Mouse (Mus musculus) intestine, embryonic 15.5 days (tissue): ENCODE results near the gene Wdr76. TPM values are rescaled to one million over a fixed set of nuclear protein-coding genes. Genes with fewer than 3 reads are reported as not detected.
"Not testable (repeated sequence)": the region's sequence is repeated elsewhere in the genome, so short reads cannot be mapped to it uniquely, and the experiment has no call there.

ENCODE experiments used
- ATAC-seq: fragments of 200-750 bp; cut with Nextera tagmentation; 2 replicates; pipeline ENCODE4 v1.8.0; 2017; ENCODE audit warnings: moderate TSS enrichment, moderate library complexity
- H3K27ac ChIP-seq: fragments of 300-500 bp; sonication (generic); 2 replicates; pipeline ENCODE4 v1.5.1; 2015; ENCODE audit warnings: mild to moderate bottlenecking, inconsistent platforms
- H3K27me3 ChIP-seq: fragments of 300-500 bp; sonication (generic); replicated peaks from 2 replicates; pipeline ENCODE4 v1.6.1; 2015; ENCODE audit warnings: inconsistent platforms
- H3K36me3 ChIP-seq: fragments of 300-500 bp; sonication (generic); 2 replicates; pipeline ENCODE4 v1.6.1; 2015; ENCODE audit warnings: inconsistent platforms
- H3K4me1 ChIP-seq: fragments of 300-500 bp; sonication (generic); replicated peaks from 2 replicates; pipeline ENCODE4 v1.6.1; 2015; ENCODE audit warnings: inconsistent platforms
- H3K4me2 ChIP-seq: fragments of 300-500 bp; sonication (generic); replicated peaks from 2 replicates; pipeline ENCODE4 v1.6.1; 2015; ENCODE audit warnings: mild to moderate bottlenecking, inconsistent platforms
- H3K4me3 ChIP-seq: fragments of 300-500 bp; sonication (generic); replicated peaks from 2 replicates; pipeline ENCODE4 v1.5.1; 2015; ENCODE audit warnings: inconsistent platforms
- H3K9ac ChIP-seq: fragments of 300-500 bp; sonication (generic); 2 replicates; pipeline ENCODE4 v1.6.1; 2015; ENCODE audit warnings: inconsistent platforms
- H3K9me3 ChIP-seq: fragments of 300-500 bp; sonication (generic); 2 replicates; pipeline ENCODE4 v1.6.1; 2016; ENCODE audit warnings: inconsistent platforms
- WGBS: fragments of 180-500 bp; shearing (Covaris S2); methylation state at CpG from one replicate; pipeline ENCODE4 v1.1.7; 2015; 5-methylcytosine and 5-hydroxymethylcytosine counted together
- polyA plus RNA-seq: library from polyadenylated mRNA; unstranded; fragments of >200 nt; fragmentation: Nextera tagmentation; extraction: Ambion mirVana; gene quantifications from 2 replicates; pipeline ENCODE4 v1.2.1, GENCODE M21; 2015

The Wdr76 gene
- polyA plus RNA-seq: 6.3 and 8.6 TPM in 2 replicates

DNA sequence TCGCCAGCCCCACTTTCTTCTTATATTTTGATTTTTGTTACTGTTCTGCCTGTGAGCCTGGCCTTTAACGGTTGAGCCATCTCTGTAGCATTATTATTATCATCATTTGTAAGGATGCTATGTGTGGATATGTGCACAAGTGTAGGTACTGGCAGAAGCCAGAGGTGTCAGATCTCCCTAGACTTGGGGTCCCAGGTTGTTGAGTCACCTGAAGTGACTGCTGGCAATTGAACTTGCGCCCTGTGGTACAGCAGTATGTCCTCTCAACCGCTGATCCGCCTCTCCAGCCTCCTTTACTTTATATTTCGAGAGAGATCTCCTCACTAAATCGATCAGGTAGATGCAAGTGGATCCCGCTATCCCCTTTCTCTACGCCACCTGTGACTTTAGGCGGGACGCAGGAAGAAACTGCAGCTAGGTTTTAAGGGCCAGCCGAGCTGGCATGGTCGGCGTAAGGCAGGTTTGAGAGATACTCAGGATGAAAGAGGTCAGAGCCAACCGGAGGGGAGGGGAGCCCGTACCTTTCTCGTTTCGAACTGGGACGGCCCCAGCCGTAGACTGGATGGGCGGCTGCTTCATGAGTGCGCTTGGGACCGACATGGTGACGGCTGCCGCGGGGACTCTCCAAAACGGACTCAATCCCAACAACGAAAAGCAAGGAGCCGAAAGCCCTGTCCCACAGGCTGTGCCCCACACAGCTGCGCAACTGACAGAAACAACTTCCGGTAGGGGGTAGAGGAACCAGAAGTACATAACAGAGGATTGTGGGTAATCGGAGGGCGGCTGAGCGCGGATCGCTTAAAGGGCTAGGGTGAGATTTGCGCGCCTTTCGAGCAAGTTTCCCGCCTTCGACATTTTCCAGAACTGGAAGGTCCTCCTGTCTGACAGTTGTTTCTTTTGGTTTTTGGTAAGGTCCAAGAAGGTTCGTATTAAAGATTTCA is at the start of gene Wdr76, which contains the start of gene Mfap1a:
TSS of gene Wdr76 (plus strand) at position 782 of the 941 bp plus-strand sequence.
TSS of gene Mfap1a (minus strand) at position 724 of the 941 bp plus-strand sequence.
- Histone ChIP-seq H3K9ac (peak within 1 kb of the TSS; percentile 60), H3K4me2 (peak within 1 kb of the TSS; percentile 64), H3K4me3 (peak within 1 kb of the TSS; percentile 64), H3K27ac (peak within 1 kb of the TSS; percentile 77)
- WGBS: 4% methylated on average over 41 of the region's 42 CpGs
- H3K9me3 ChIP-seq, H3K4me1 ChIP-seq, H3K27me3 ChIP-seq, H3K36me3 ChIP-seq: not testable (repeated sequence)
- ATAC-seq: peak; percentile 96

GRCm38 (mm10) chr2:121460071-121460470 is 46.5 kb upstream of the Wdr76 start:
- no peaks in the 10 kb centered on the region for H3K27me3 ChIP-seq
- no peak overlapping the region for H3K4me2 ChIP-seq
- WGBS: 55% methylated on average over 2 of the region's 2 CpGs
- H3K9me3 ChIP-seq: no peaks in the 10 kb centered on the region
- H3K9ac ChIP-seq: no peak overlapping the region
- 0 out of 2 replicates have a peak, but pooled peaks cover 7% of the 10 kb centered on the region for H3K4me1 ChIP-seq
- no peak overlapping the region for H3K27ac ChIP-seq
- no peaks in the 10 kb centered on the region for H3K36me3 ChIP-seq
- no peak overlapping the region for H3K4me3 ChIP-seq
- no peak for ATAC-seq

DNA sequence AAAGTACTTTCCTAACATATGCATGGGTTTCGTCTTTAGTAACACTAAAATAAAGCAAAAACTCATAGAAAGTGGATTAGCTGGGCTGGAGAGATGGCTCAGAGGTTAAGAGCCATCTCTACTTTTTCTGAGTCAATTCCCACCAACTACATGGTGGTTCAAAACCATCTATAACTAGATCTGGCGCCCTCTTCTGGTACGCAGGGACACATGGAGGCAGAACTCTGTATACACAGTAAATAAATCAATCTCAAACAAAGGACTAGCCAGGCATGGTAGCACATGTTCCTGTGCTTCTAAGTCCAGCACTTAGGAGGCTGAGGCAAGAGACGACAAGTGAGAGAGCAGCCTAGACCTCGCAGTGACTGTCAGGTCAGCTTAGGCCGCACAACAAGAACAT is 37.5 kb upstream of the Wdr76 start:
- H3K9me3 ChIP-seq, H3K4me3 ChIP-seq, H3K9ac ChIP-seq, H3K36me3 ChIP-seq, ATAC-seq, H3K4me2 ChIP-seq, H3K27ac ChIP-seq, H3K27me3 ChIP-seq, H3K4me1 ChIP-seq: not testable (repeated sequence)
- WGBS: 70% methylated on average over 2 of the region's 6 CpGs

DNA sequence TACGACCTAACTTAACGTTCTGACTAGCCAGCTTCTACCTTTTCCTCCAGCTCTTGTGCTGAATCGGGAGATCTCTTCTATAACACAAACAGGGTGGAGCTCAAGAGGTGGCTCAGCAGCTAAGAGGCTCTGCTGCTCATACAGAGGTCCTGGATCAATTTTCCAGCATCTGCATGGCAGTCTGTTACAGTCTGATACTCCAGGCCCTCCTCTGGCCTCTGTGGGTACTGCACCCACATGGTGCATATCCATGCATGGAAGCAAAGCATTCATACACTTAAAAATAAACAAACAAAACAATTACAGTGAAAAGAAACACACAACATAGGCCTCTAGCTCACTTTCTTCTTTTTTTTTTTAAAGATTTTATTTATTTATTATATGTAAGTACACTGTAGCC is 33.7 kb upstream of the Wdr76 start:
- not testable (repeated sequence) for ATAC-seq, H3K9ac ChIP-seq, H3K4me1 ChIP-seq, H3K9me3 ChIP-seq, H3K36me3 ChIP-seq, H3K27ac ChIP-seq, H3K4me3 ChIP-seq, H3K27me3 ChIP-seq
- WGBS: 100% methylated on average over 3 of the region's 3 CpGs
- peak overlapping the region; percentile 75 for H3K4me2 ChIP-seq

DNA sequence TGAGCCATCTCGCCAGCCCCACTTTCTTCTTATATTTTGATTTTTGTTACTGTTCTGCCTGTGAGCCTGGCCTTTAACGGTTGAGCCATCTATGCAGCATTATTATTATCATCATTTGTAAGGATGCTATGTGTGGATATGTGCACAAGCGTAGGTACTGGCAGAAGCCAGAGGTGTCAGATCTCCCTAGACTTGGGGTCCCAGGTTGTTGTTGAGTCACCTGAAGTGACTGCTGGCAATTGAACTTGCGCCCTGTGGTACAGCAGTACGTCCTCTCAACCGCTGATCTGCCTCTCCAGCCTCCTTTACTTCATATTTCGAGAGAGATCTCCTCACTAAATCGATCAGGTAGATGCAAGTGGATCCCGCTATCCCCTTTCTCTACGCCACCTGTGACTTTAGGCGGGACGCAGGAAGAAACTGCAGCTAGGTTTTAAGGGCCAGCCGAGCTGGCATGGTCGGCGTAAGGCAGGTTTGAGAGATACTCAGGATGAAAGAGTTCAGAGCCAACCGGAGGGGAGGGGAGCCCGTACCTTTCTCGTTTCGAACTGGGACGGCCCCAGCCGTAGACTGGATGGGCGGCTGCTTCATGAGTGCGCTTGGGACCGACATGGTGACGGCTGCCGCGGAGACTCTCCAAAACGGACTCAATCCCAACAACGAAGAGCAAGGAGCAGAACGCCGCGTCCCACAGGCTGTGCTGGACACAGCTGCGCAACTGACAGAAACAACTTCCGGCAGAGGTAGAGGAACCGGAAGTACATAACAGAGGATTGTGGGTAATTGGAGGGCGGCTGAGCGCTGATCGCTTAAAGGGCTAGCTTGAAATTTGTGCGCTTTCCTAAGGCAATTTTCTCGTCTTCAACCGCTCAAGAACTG is 33.0 kb upstream of the Wdr76 start, which contains the start of gene Mfap1b:
TSS of gene Mfap1b (minus strand) at position 767 of the 879 bp plus-strand sequence.
- not testable (repeated sequence) for H3K36me3 ChIP-seq, H3K27ac ChIP-seq, H3K4me1 ChIP-seq, H3K9me3 ChIP-seq, H3K27me3 ChIP-seq
- peak within 1 kb of the TSS; percentile 63 for H3K9ac ChIP-seq
- 5% methylated on average over 41 of the region's 41 CpGs for WGBS
- peak within 1 kb of the TSS; percentile 75 for H3K4me2 ChIP-seq
- ATAC-seq: peak; percentile 97
- peak within 1 kb of the TSS; percentile 58 for H3K4me3 ChIP-seq

DNA sequence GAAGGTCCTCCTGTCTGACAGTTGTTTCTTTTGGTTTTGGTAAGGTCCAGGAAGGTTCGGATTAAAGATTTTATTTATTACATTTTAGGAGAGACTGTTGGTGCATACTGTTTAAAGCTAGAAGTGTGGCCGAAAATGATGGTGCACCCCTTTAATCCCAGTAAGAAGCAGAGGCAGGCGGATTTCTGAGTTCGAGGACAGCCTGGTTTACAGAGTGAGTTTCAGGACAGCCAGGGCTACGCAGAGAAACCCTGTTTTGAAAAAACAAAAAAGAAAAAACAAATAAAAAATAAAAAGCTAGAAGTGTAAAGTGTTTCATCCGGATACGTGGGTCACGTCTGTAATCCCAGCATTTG is 32.4 kb upstream of the Wdr76 start:
- 32% methylated on average over 8 of the region's 8 CpGs for WGBS
- H3K9me3 ChIP-seq: no peaks in the 10 kb centered on the region
- peak overlapping the region; percentile 58 for H3K4me3 ChIP-seq
- H3K27me3 ChIP-seq: no peaks in the 10 kb centered on the region
- ATAC-seq: peak; percentile 60
- H3K36me3 ChIP-seq: no peaks in the 10 kb centered on the region
- H3K9ac ChIP-seq: peak overlapping the region; percentile 63; the same call in 1 of the 2 replicates
- H3K27ac ChIP-seq: no peak overlapping the region
- no peaks in the 10 kb centered on the region for H3K4me1 ChIP-seq
- peak overlapping the region; percentile 50 for H3K4me2 ChIP-seq

GRCm38 (mm10) chr2:121475306-121475705 is 31.2 kb upstream of the Wdr76 start:
- WGBS: 94% methylated on average over 2 of the region's 2 CpGs
- not testable (repeated sequence) for H3K36me3 ChIP-seq, H3K9ac ChIP-seq, H3K27ac ChIP-seq, H3K4me3 ChIP-seq, H3K9me3 ChIP-seq, H3K4me2 ChIP-seq, H3K4me1 ChIP-seq, H3K27me3 ChIP-seq, ATAC-seq

DNA sequence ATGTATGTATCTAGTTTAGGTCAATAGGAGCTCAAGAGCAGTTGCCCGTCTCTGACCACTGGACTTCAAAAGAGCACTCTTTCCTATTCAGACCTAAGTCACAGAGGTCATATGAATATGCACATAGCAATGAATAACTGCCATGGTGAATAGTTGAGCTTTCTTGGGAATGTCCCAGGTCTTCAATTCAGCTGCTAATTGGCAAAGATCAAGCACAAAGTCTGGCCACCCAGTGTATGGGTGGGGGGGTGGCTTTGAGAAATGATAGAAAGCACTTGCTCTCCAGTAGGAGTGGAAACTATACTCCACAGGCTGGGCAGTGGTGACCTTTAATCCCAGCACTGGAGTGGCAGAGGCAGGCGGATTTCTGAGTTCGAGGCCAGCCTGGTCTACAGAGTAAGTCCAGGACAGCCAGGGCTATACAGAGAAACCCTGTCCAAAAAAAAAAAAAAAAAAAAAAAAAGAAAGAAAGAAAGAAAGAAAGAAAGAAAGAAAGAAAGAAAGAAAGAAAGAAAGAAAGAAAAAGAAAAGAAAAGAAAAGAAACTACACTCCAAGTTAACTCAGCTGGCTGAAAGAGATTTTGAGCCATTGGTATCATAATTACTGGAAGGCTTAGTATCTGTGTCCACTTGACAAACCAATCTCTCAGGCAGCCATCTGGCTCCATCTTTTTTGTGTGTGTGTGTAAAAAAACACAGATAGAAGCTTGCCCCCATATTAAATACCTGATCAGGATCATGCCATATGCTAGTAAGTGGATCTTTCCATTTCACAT is 28.8 kb upstream of the Wdr76 start:
- 88% methylated on average over 3 of the region's 3 CpGs for WGBS
- ATAC-seq: no peak
- H3K9me3 ChIP-seq: no peaks in the 10 kb centered on the region

DNA sequence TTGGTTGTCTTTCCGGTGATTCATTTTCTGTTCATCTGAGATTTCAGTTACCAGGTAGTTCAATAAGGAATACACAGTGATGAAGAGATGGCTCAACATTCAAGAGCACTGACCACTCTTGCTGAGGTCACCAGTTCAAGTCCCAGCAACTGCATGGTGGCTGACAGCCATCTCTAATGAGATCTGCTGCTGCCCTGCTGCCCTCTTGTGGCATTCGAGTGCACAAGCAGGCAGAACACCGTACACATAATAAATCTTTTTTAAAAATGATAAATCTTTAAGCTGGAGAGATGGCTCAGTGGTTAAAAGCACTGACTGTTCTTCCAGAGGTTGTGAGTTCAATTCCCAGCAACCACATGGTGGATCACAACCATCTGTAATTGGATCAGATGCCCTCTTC is 26.0 kb upstream of the Wdr76 start:
- Histone ChIP-seq H3K9me3 (no peaks in the 10 kb centered on the region), H3K27ac (no peak overlapping the region), H3K9ac (no peak overlapping the region), H3K4me3 (no peak overlapping the region), H3K36me3 (no peaks in the 10 kb centered on the region), H3K4me1 (no peaks in the 10 kb centered on the region), H3K4me2 (no peak overlapping the region), H3K27me3 (no peaks in the 10 kb centered on the region)
- WGBS: 54% methylated on average over 3 of the region's 3 CpGs
- ATAC-seq: no peak

More for the DNA sequence above, 28.8 kb upstream of the Wdr76 start:
- H3K4me2 ChIP-seq: no peak overlapping the region
- H3K9ac ChIP-seq: no peak overlapping the region
- no peak overlapping the region for H3K27ac ChIP-seq
- H3K4me1 ChIP-seq: no peaks in the 10 kb centered on the region
- no peak overlapping the region for H3K4me3 ChIP-seq
- no peaks in the 10 kb centered on the region for H3K27me3 ChIP-seq
- H3K36me3 ChIP-seq: no peaks in the 10 kb centered on the region

DNA sequence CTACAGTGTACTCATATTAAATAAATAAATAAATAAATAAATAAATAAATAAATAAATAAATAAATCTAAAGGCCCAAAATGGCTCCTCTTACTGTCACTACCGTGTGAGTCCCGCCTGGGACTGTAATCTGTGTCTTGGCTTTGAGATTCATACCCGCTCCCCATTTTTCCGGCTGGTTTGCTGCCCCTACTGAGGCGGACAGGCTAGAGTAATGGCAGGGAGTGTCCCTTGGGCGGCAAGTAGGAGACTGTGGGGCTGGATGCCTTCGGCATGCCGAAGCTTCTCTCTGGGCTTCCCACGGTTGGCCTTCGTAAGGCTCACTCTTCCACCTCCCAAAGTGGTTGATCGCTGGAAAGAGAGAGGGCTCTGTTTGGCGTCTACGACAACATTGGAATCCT is 25.6 kb upstream of the Wdr76 start:
- not testable (repeated sequence) for H3K9ac ChIP-seq, H3K9me3 ChIP-seq, H3K4me2 ChIP-seq, H3K4me1 ChIP-seq, ATAC-seq, H3K27me3 ChIP-seq, H3K4me3 ChIP-seq, H3K27ac ChIP-seq, H3K36me3 ChIP-seq
- 84% methylated on average over 13 of the region's 13 CpGs for WGBS

GRCm38 (mm10) chr2:121483576-121483975 is 22.9 kb upstream of the Wdr76 start:
- Histone ChIP-seq H3K4me1 (no peaks in the 10 kb centered on the region), H3K9ac (no peak overlapping the region), H3K27me3 (no peaks in the 10 kb centered on the region), H3K4me3 (no peak overlapping the region), H3K27ac (no peak overlapping the region), H3K9me3 (no peaks in the 10 kb centered on the region), H3K4me2 (no peak overlapping the region), H3K36me3 (no peaks in the 10 kb centered on the region)
- no peak for ATAC-seq
- WGBS: 59% methylated on average over 8 of the region's 8 CpGs

- not testable (repeated sequence) for H3K4me3 ChIP-seq, H3K27me3 ChIP-seq, H3K9me3 ChIP-seq, H3K27ac ChIP-seq, H3K9ac ChIP-seq, H3K36me3 ChIP-seq, H3K4me1 ChIP-seq, H3K4me2 ChIP-seq, ATAC-seq
- 85% methylated on average over 2 of the region's 2 CpGs for WGBS
Measured at GRCm38 (mm10) chr2:121484403-121484802, 22.1 kb upstream of the Wdr76 start.
